In genomic region chr7:135545957-135546356, GRCm38 (mm10) we compare ENCODE assay signal across 25 mouse cellular contexts. TPM values are rescaled to one million over a fixed set of nuclear protein-coding genes. Genes with fewer than 3 reads are reported as not detected.
DNase-seq lines count a peak whose midpoint lies in the region; ATAC-seq and TF ChIP-seq lines count a peak whose summit lies in the region.
"Had no signal": no experiment of that assay in that cellular context is flagged by ENCODE, and none has a peak within 500 bp of the region (broad histone marks: within the 10 kb centered on the region; RNA-seq: fewer than 3 reads in every experiment).

No protein-coding gene starts in this region.

- WGBS in kidney, postnatal 0 days, result 33% methylated on average over 7 of the region's 7 CpGs

- H3K27ac ChIP-seq in kidney, postnatal 0 days, result no peak overlapping the region
- H3K27ac ChIP-seq: embryonic facial prominence, embryonic 12.5 days; forebrain, embryonic 12.5 days; heart, adult 2 months; hindbrain, embryonic 10.5 days; hindbrain, embryonic 14.5 days had no signal

- no peak overlapping the region for H3K4me2 ChIP-seq in kidney, postnatal 0 days (ENCODE audit: low read length)
- H3K4me2 ChIP-seq: embryonic facial prominence, embryonic 12.5 days; forebrain, embryonic 12.5 days; heart, embryonic 11.5 days; hindbrain, embryonic 14.5 days had no signal

- DNase-seq in kidney, postnatal 0 days (ENCODE audit: low spot score), result peak; percentile 29
- no peak for DNase-seq in kidney, postnatal 4 days
- DNase-seq in lung, postnatal 25 days (ENCODE audit: low spot score), result peak; percentile 45
- DNase-seq in cerebellum, postnatal 14 days, result no peak
- DNase-seq: adrenal gland, adult 8-10 months; adrenal gland, postnatal 36 days; cerebellum, adult 2 months; cerebellum, postnatal 10 days; embryo, embryonic 11 days; forebrain, postnatal 0 days; gastrocnemius, postnatal 14 days; heart, adult 2 months had no signal

- H3K36me3 ChIP-seq in kidney, postnatal 0 days (ENCODE audit: insufficient read depth, low read length), result no peaks in the 10 kb centered on the region
- H3K36me3 ChIP-seq in megakaryocyte, embryonic 14.5 days (replicated peaks; ENCODE audit: low read length), result peaks cover 91% of the 10 kb centered on the region
- H3K36me3 ChIP-seq: embryonic facial prominence, embryonic 12.5 days; forebrain, embryonic 12.5 days; hindbrain, embryonic 10.5 days had no signal

- H3K9ac ChIP-seq in kidney, postnatal 0 days (ENCODE audit: low read depth, low read length), result no peak overlapping the region
- H3K9ac ChIP-seq: embryonic facial prominence, embryonic 12.5 days; forebrain, embryonic 12.5 days; forebrain, postnatal 0 days; hindbrain, embryonic 14.5 days had no signal

- H3K9me3 ChIP-seq in kidney, postnatal 0 days (replicated peaks; ENCODE audit: low read length), result no peaks in the 10 kb centered on the region
- H3K9me3 ChIP-seq in megakaryocyte, embryonic 14.5 days, result no peaks in the 10 kb centered on the region
- H3K9me3 ChIP-seq: embryonic facial prominence, embryonic 12.5 days; forebrain, embryonic 12.5 days; hindbrain, embryonic 10.5 days had no signal

- no peak for ATAC-seq in kidney, postnatal 0 days (replicated peaks; ENCODE audit: low FRiP score, low read depth)
- ATAC-seq in megakaryocyte, adult 5-6 weeks (ENCODE audit: poor library complexity, severe bottlenecking), result no peak
- ATAC-seq in CD4-positive, CD25-positive, alpha-beta regulatory T cell, adult 4 months, result no peak
- ATAC-seq: forebrain, postnatal 0 days had no signal

- H3K27me3 ChIP-seq in kidney, postnatal 0 days (ENCODE audit: insufficient read depth, low read length), result no peaks in the 10 kb centered on the region
- H3K27me3 ChIP-seq in megakaryocyte, embryonic 14.5 days (replicated peaks), result no peaks in the 10 kb centered on the region
- H3K27me3 ChIP-seq: CH12.LX; embryonic facial prominence, embryonic 12.5 days; forebrain, embryonic 12.5 days had no signal

- no peak overlapping the region for H3K4me3 ChIP-seq in kidney, postnatal 0 days (replicated peaks; ENCODE audit: low read depth, low read length)
- H3K4me3 ChIP-seq in megakaryocyte, embryonic 14.5 days (replicated peaks), result peak overlapping the region; percentile 26
- H3K4me3 ChIP-seq: embryonic facial prominence, embryonic 12.5 days; forebrain, embryonic 12.5 days; heart, adult 2 months; hindbrain, embryonic 10.5 days had no signal

- H3K4me1 ChIP-seq in kidney, postnatal 0 days (replicated peaks; ENCODE audit: insufficient read depth, low read length), result no peaks in the 10 kb centered on the region
- peaks cover 100% of the 10 kb centered on the region for H3K4me1 ChIP-seq in megakaryocyte, embryonic 14.5 days
- H3K4me1 ChIP-seq: forebrain, embryonic 12.5 days had no signal

- no peak for TF ChIP-seq CTCF in kidney, postnatal 0 days (IDR thresholded peaks at IDR 0.05; ENCODE audit: low read depth)

RNA-seq across cellular contexts. Expression of gene Ptpre, which starts 8.7 kb away (rescaled TPM):
- polyA plus RNA-seq in kidney, postnatal 0 days (2015; fragmentation: Nextera tagmentation; extraction: Ambion mirVana), result 1.0 and 1.3 TPM in 2 replicates
- 7.7 and 12.3 TPM in 2 replicates for polyA plus RNA-seq in megakaryocyte, embryonic 14.5 days (2012; ENCODE audit: insufficient read depth, low replicate concordance)
- total RNA-seq in megakaryocyte, adult 5-6 weeks (2015), result 86.4 and 88.1 TPM in 2 replicates
- total RNA-seq in megakaryocyte, adult 5-6 weeks (2017), result 83.6 and 93.5 TPM in 2 replicates
- 10 to 100 TPM; 36.3 to 38.2 TPM for polyA plus RNA-seq in CD4-positive, CD25-positive, alpha-beta regulatory T cell, adult 4 months (2017; shearing (Covaris generic))

RNA-seq across cellular contexts. Expression of gene Clrn3, which starts 17.5 kb away (rescaled TPM):
- polyA plus RNA-seq in kidney, postnatal 0 days (2015; fragmentation: Nextera tagmentation; extraction: Ambion mirVana), result 24.6 and 26.1 TPM in 2 replicates
- polyA plus RNA-seq in megakaryocyte, embryonic 14.5 days (2012; ENCODE audit: insufficient read depth, low replicate concordance), result not detected in 2 replicates
- total RNA-seq in megakaryocyte, adult 5-6 weeks (2015), result not detected in 2 replicates
- 0.28 TPM in 1 of 2 replicates, not detected in the other for total RNA-seq in megakaryocyte, adult 5-6 weeks (2017)
- polyA plus RNA-seq in CD4-positive, CD25-positive, alpha-beta regulatory T cell, adult 4 months (2017; shearing (Covaris generic)), result not detected
- total RNA-seq: adrenal gland, adult 8-10 months; adrenal gland, postnatal 36 days; CH12.LX; common myeloid progenitor, adult 5-6 weeks; gastrocnemius, adult 18-20 months; gastrocnemius, postnatal 14 days; heart, adult 2 months; heart, postnatal 25 days had no signal
- polyA plus RNA-seq: C2C12; cerebellum, adult 2 months; embryonic facial prominence, embryonic 12.5 days; forebrain, embryonic 12.5 days; forebrain, postnatal 0 days; heart, adult 2 months; heart, embryonic 11.5 days; hindbrain, embryonic 10.5 days; hindbrain, embryonic 14.5 days had no signal

Comparison
In these comparisons a context has a peak if more than half of its experiments do, and no peak if none do; other contexts are left out.
1. DNase-seq: peak in kidney, postnatal 0 days (single experiment) and lung, postnatal 25 days (single experiment); none in kidney, postnatal 4 days (0 of 2) and cerebellum, postnatal 14 days (0 of 2).
2. RNA of gene Clrn3, which starts 17.5 kb away (polyA plus RNA-seq): 24.6 to 26.1 TPM in kidney, postnatal 0 days; not detected in megakaryocyte, embryonic 14.5 days and not detected in CD4-positive, CD25-positive, alpha-beta regulatory T cell, adult 4 months; every median in the first group is over 10 times any median in the second.